Mouse (Mus musculus): ENCODE results near the gene Vezt.

DNA sequence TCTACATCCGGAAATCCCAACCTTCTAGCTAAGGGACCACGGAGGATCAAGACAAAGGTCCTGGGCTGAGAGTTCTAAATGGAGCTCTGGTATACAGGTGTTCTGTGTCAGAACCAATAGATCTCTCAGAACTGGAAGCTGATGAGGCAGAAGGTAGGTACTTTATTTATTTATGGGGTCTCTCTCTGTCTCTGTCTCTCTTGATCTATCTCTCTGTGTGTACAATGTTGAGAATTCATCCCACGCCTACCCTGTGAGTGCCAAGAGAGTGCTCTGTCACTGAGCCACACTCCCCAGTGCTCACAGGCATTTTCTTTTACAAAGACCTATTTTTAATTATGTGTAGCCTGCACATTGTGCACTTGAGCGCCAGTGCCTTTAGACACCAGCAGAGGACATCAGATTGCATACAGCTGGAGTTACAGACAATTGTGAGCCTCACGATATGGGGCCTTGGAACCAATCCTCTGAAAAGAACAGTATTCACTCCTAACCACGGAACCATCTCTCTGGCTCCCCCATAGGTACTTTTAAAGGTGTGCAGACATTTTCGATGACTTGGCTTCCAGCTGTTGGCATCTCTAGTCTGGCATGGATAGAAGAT is 138.5 kb downstream of the Vezt start, which contains the start of gene Metap2:
- no peak for TF ChIP-seq POLR2A (IDR thresholded peaks at IDR 0.05; ENCODE audit: insufficient read length, low read depth)
- TF ChIP-seq USF1 (IDR thresholded peaks at IDR 0.05; ENCODE audit: low read depth), result no peak
- no peak for TF ChIP-seq SRF (IDR thresholded peaks at IDR 0.05; ENCODE audit: control insufficient read depth, insufficient read length, low read depth)
- TF ChIP-seq E2F4 (IDR thresholded peaks at IDR 0.05; ENCODE audit: insufficient read depth), result no peak
- TF ChIP-seq MYOD1 (IDR thresholded peaks at IDR 0.05; ENCODE audit: control insufficient read depth in 1 of 3, insufficient read length in 2 of 3, low read depth in 2 of 3), result no peak
- TF ChIP-seq CEBPB (IDR thresholded peaks at IDR 0.05; ENCODE audit: insufficient read depth, poor library complexity, severe bottlenecking), result no peak
- TF ChIP-seq TCF12 (IDR thresholded peaks at IDR 0.05; ENCODE audit: insufficient read depth, poor library complexity, severe bottlenecking), result no peak
- no peak for TF ChIP-seq MYOG (IDR thresholded peaks at IDR 0.05; ENCODE audit: control insufficient read depth in 1 of 3, insufficient read depth in 1 of 3, insufficient read length in 2 of 3, low read depth in 2 of 3)
- TF ChIP-seq POLR2AphosphoS2 (IDR thresholded peaks at IDR 0.05; ENCODE audit: insufficient read length, low read depth), result no peak
- no peak for TF ChIP-seq MAX (IDR thresholded peaks at IDR 0.05; ENCODE audit: low read depth)
- no peak for TF ChIP-seq REST (IDR thresholded peaks at IDR 0.05; ENCODE audit: insufficient read depth, insufficient read length)
- TF ChIP-seq TCF3 (IDR thresholded peaks at IDR 0.05; ENCODE audit: insufficient read length, low read depth), result no peak

All from myocyte (in vitro differentiated cells).